Mouse (Mus musculus) thymus, adult 2 months (tissue): ENCODE data around the gene Zbtb14.

Source experiments
- CTCF ChIP-seq: fragments of 200-500 bp; IDR thresholded peaks from 2 replicates; pipeline ENCODE4 v1.5.1; 2012; ENCODE audit warnings: mild to moderate bottlenecking, control low read depth, low read length, moderate library complexity, borderline replicate concordance; ENCODE audit not compliant: control insufficient read depth, poor library complexity, insufficient read depth; ENCODE audit errors: extremely low read depth
- POLR2A ChIP-seq: fragments of 200-500 bp; IDR thresholded peaks from 2 replicates; pipeline ENCODE4 v1.6.1; 2012; ENCODE audit warnings: mild to moderate bottlenecking, low read length, control low read depth, moderate library complexity; ENCODE audit not compliant: control insufficient read depth, poor library complexity, insufficient read depth; ENCODE audit errors: extremely low read depth

- TF ChIP-seq CTCF, result no peak
- TF ChIP-seq POLR2A, result no peak
Observed at GRCm38 (mm10) chr17:69349014-69349531, 33.8 kb upstream of the Zbtb14 start.
